Comparison of ENCODE assay signal across 15 mouse cellular contexts in genomic region chr4:43633736-43634135, GRCm38 (mm10). TPM values are rescaled to one million over a fixed set of nuclear protein-coding genes. Genes with fewer than 3 reads are reported as not detected.
A peak's percentile ranks its signal among the peaks of the same experiment; 100 is the strongest.
DNase-seq lines count a peak whose midpoint lies in the region; ATAC-seq lines count a peak whose summit lies in the region.
"Had no signal": no experiment of that assay in that cellular context is flagged by ENCODE, and none has a peak within 500 bp of the region (broad histone marks: within the 10 kb centered on the region; RNA-seq: fewer than 3 reads in every experiment).

No protein-coding gene starts in this region.

- DNase-seq in adrenal gland, adult (ENCODE audit: inconsistent age in 2 of 2, low spot score in 1 of 2), result peak; percentile 18 to 50
- no peak for DNase-seq in adrenal gland, postnatal 14 days
- peak; percentile 45 for DNase-seq in intestine, embryonic 14.5 days (ENCODE audit: low spot score)
- DNase-seq in neural tube, embryonic 11.5 days (ENCODE audit: low spot score), result no peak
- DNase-seq in gastrocnemius, adult 18-20 months (ENCODE audit: low spot score), result no peak
- no peak for DNase-seq in frontal cortex, postnatal 14 days (ENCODE audit: low spot score in 2 of 2)
- DNase-seq: adrenal gland, postnatal 10 days; kidney, adult 9 months; thymus, adult 2 months had no signal

- no peak for ATAC-seq in intestine, embryonic 14.5 days (replicated peaks; ENCODE audit: low FRiP score, low TSS enrichment, low read depth)
- no peak for ATAC-seq in intestine, embryonic 16.5 days
- no peak for ATAC-seq in limb, embryonic 12.5 days (ENCODE audit: insufficient number of reproducible peaks, insufficient read depth, low FRiP score, low TSS enrichment, low read depth)
- ATAC-seq in neural tube, embryonic 11.5 days (ENCODE audit: insufficient read depth, low FRiP score, low TSS enrichment), result no peak

- no peak overlapping the region for H3K4me3 ChIP-seq in intestine, embryonic 14.5 days (ENCODE audit: low read depth, low read length)
- H3K4me3 ChIP-seq in intestine, embryonic 16.5 days (ENCODE audit: low read length), result no peak overlapping the region
- H3K4me3 ChIP-seq in limb, embryonic 12.5 days (replicated peaks), result no peak overlapping the region
- no peak overlapping the region for H3K4me3 ChIP-seq in neural tube, embryonic 11.5 days (ENCODE audit: low read depth, low read length)

- H3K27me3 ChIP-seq in intestine, embryonic 14.5 days (replicated peaks; ENCODE audit: control insufficient read depth, insufficient read depth, low read length), result no peaks in the 10 kb centered on the region
- H3K27me3 ChIP-seq in intestine, embryonic 16.5 days (replicated peaks; ENCODE audit: control insufficient read depth, insufficient read depth, low read length), result 0 out of 2 replicates have a peak, but pooled peaks cover 3% of the 10 kb centered on the region
- H3K27me3 ChIP-seq in limb, embryonic 12.5 days, result peaks cover 19% of the 10 kb centered on the region
- 0 out of 2 replicates have a peak, but pooled peaks cover 2% of the 10 kb centered on the region for H3K27me3 ChIP-seq in neural tube, embryonic 11.5 days (ENCODE audit: control insufficient read depth, insufficient read depth, low read length)

- H3K9ac ChIP-seq in intestine, embryonic 14.5 days (ENCODE audit: low read length), result no peak overlapping the region
- no peak overlapping the region for H3K9ac ChIP-seq in intestine, embryonic 16.5 days (ENCODE audit: low read depth, low read length)
- H3K9ac ChIP-seq in limb, embryonic 12.5 days (replicated peaks), result no peak overlapping the region
- no peak overlapping the region for H3K9ac ChIP-seq in neural tube, embryonic 11.5 days (ENCODE audit: low read length)

- no peak overlapping the region for H3K4me2 ChIP-seq in intestine, embryonic 14.5 days (ENCODE audit: low read length)
- no peak overlapping the region for H3K4me2 ChIP-seq in intestine, embryonic 16.5 days (ENCODE audit: low read depth, low read length)
- H3K4me2 ChIP-seq in limb, embryonic 12.5 days, result peak overlapping the region; percentile 88; the same call in 1 of the 2 replicates
- H3K4me2 ChIP-seq in neural tube, embryonic 11.5 days (ENCODE audit: low read depth), result peak overlapping the region; percentile 90

- no peaks in the 10 kb centered on the region for H3K9me3 ChIP-seq in intestine, embryonic 14.5 days (ENCODE audit: control insufficient read depth, low read length)
- no peaks in the 10 kb centered on the region for H3K9me3 ChIP-seq in intestine, embryonic 16.5 days (ENCODE audit: control insufficient read depth, low read length)
- no peaks in the 10 kb centered on the region for H3K9me3 ChIP-seq in limb, embryonic 12.5 days
- H3K9me3 ChIP-seq in neural tube, embryonic 11.5 days (ENCODE audit: control insufficient read depth, low read length), result no peaks in the 10 kb centered on the region

- peaks cover 24% of the 10 kb centered on the region for H3K4me1 ChIP-seq in intestine, embryonic 14.5 days (replicated peaks; ENCODE audit: control insufficient read depth, insufficient read depth, low read length)
- peaks cover 9% of the 10 kb centered on the region for H3K4me1 ChIP-seq in intestine, embryonic 16.5 days (ENCODE audit: control insufficient read depth, insufficient read depth, low read length)
- H3K4me1 ChIP-seq in limb, embryonic 12.5 days (replicated peaks), result peaks cover 35% of the 10 kb centered on the region
- peaks cover 16% of the 10 kb centered on the region for H3K4me1 ChIP-seq in neural tube, embryonic 11.5 days (ENCODE audit: control insufficient read depth, insufficient read depth, low read length)

- no peaks in the 10 kb centered on the region for H3K36me3 ChIP-seq in intestine, embryonic 14.5 days (ENCODE audit: control insufficient read depth, insufficient read depth, low read length)
- H3K36me3 ChIP-seq in intestine, embryonic 16.5 days (ENCODE audit: control insufficient read depth, insufficient read depth, low read length), result no peaks in the 10 kb centered on the region
- H3K36me3 ChIP-seq in limb, embryonic 12.5 days, result no peaks in the 10 kb centered on the region
- H3K36me3 ChIP-seq in neural tube, embryonic 11.5 days (ENCODE audit: control insufficient read depth, insufficient read depth, low read length), result no peaks in the 10 kb centered on the region

- no peak overlapping the region for H3K27ac ChIP-seq in intestine, embryonic 14.5 days (ENCODE audit: low read depth)
- no peak overlapping the region for H3K27ac ChIP-seq in intestine, embryonic 16.5 days (ENCODE audit: low read length)
- H3K27ac ChIP-seq in limb, embryonic 12.5 days, result no peak overlapping the region
- no peak overlapping the region for H3K27ac ChIP-seq in neural tube, embryonic 11.5 days (ENCODE audit: low read depth, low read length)

- WGBS in intestine, embryonic 14.5 days, result 96% methylated on average over 2 of the region's 2 CpGs
- 90% methylated on average over 2 of the region's 2 CpGs for WGBS in intestine, embryonic 16.5 days
- 93% methylated on average over 2 of the region's 2 CpGs for WGBS in limb, embryonic 12.5 days
- 93% methylated on average over 2 of the region's 2 CpGs for whole genome bisulfite sequencing in neural tube, embryonic 11.5 days

RNA-seq across cellular contexts. Expression of gene Npr2, which starts 2.0 kb away (rescaled TPM):
- total RNA-seq in adrenal gland, postnatal 14 days (2021), result 36.4 and 43.9 TPM in 2 replicates
- 11.1 and 12.1 TPM in 2 replicates for polyA plus RNA-seq in intestine, embryonic 14.5 days (2014; fragmentation: Nextera tagmentation; extraction: Ambion mirVana)
- 4.9 and 6.2 TPM in 2 replicates for polyA plus RNA-seq in intestine, embryonic 16.5 days (2015; fragmentation: Nextera tagmentation; extraction: Ambion mirVana)
- 14.4 and 17.9 TPM in 2 replicates for polyA plus RNA-seq in limb, embryonic 12.5 days (2016; fragmentation: Nextera tagmentation; extraction: Ambion mirVana)
- 29.0 and 37.4 TPM in 2 replicates for polyA plus RNA-seq in neural tube, embryonic 11.5 days (2014; fragmentation: Nextera tagmentation; extraction: Ambion mirVana)
- total RNA-seq in gastrocnemius, adult 18-20 months (2021), result 10 to 100 TPM; 35.2 to 38.7 TPM

RNA-seq across cellular contexts. Expression of gene Spag8, which starts 19.7 kb away (rescaled TPM):
- 0.93 and 1.1 TPM in 2 replicates for total RNA-seq in adrenal gland, postnatal 14 days (2021)
- 0.74 and 1.2 TPM in 2 replicates for polyA plus RNA-seq in intestine, embryonic 14.5 days (2014; fragmentation: Nextera tagmentation; extraction: Ambion mirVana)
- 0.60 and 1.3 TPM in 2 replicates for polyA plus RNA-seq in intestine, embryonic 16.5 days (2015; fragmentation: Nextera tagmentation; extraction: Ambion mirVana)
- polyA plus RNA-seq in limb, embryonic 12.5 days (2016; fragmentation: Nextera tagmentation; extraction: Ambion mirVana), result 0.95 and 0.99 TPM in 2 replicates
- polyA plus RNA-seq in neural tube, embryonic 11.5 days (2014; fragmentation: Nextera tagmentation; extraction: Ambion mirVana), result 0.89 and 1.1 TPM in 2 replicates
- not detected for total RNA-seq in gastrocnemius, adult 18-20 months (2021)
- total RNA-seq: common myeloid progenitor, adult 5-6 weeks; gastrocnemius, postnatal 36 days; heart, postnatal 36 days had no signal

RNA-seq across cellular contexts. Expression of gene Hint2, which starts 22.5 kb away (rescaled TPM):
- 91.7 and 99.5 TPM in 2 replicates for total RNA-seq in adrenal gland, postnatal 14 days (2021)
- polyA plus RNA-seq in intestine, embryonic 14.5 days (2014; fragmentation: Nextera tagmentation; extraction: Ambion mirVana), result 113 and 115 TPM in 2 replicates
- 187 and 208 TPM in 2 replicates for polyA plus RNA-seq in intestine, embryonic 16.5 days (2015; fragmentation: Nextera tagmentation; extraction: Ambion mirVana)
- 78.7 and 87.6 TPM in 2 replicates for polyA plus RNA-seq in limb, embryonic 12.5 days (2016; fragmentation: Nextera tagmentation; extraction: Ambion mirVana)
- 63.8 and 65.4 TPM in 2 replicates for polyA plus RNA-seq in neural tube, embryonic 11.5 days (2014; fragmentation: Nextera tagmentation; extraction: Ambion mirVana)
- 10 to 100 TPM; 37.4 to 44.9 TPM for total RNA-seq in gastrocnemius, adult 18-20 months (2021)

RNA-seq across cellular contexts. Expression of gene Tmem8b, which starts 35.0 kb away (rescaled TPM):
- total RNA-seq in adrenal gland, postnatal 14 days (2021), result 7.2 and 9.9 TPM in 2 replicates
- polyA plus RNA-seq in intestine, embryonic 14.5 days (2014; fragmentation: Nextera tagmentation; extraction: Ambion mirVana), result 4.2 TPM in 2 replicates
- polyA plus RNA-seq in intestine, embryonic 16.5 days (2015; fragmentation: Nextera tagmentation; extraction: Ambion mirVana), result 3.3 and 3.4 TPM in 2 replicates
- polyA plus RNA-seq in limb, embryonic 12.5 days (2016; fragmentation: Nextera tagmentation; extraction: Ambion mirVana), result 5.6 and 6.6 TPM in 2 replicates
- 5.4 and 5.7 TPM in 2 replicates for polyA plus RNA-seq in neural tube, embryonic 11.5 days (2014; fragmentation: Nextera tagmentation; extraction: Ambion mirVana)
- total RNA-seq in gastrocnemius, adult 18-20 months (2021), result 10 to 100 TPM; 10.9 to 12.7 TPM

RNA-seq across cellular contexts. Expression of gene Fam221b, which starts 35.2 kb away (rescaled TPM):
- total RNA-seq in adrenal gland, postnatal 14 days (2021), result 0.30 TPM in 1 of 2 replicates, not detected in the other
- 2.9 and 3.9 TPM in 2 replicates for polyA plus RNA-seq in intestine, embryonic 14.5 days (2014; fragmentation: Nextera tagmentation; extraction: Ambion mirVana)
- 1.6 and 2.2 TPM in 2 replicates for polyA plus RNA-seq in intestine, embryonic 16.5 days (2015; fragmentation: Nextera tagmentation; extraction: Ambion mirVana)
- polyA plus RNA-seq in limb, embryonic 12.5 days (2016; fragmentation: Nextera tagmentation; extraction: Ambion mirVana), result 2.8 and 3.6 TPM in 2 replicates
- 2.4 and 3.4 TPM in 2 replicates for polyA plus RNA-seq in neural tube, embryonic 11.5 days (2014; fragmentation: Nextera tagmentation; extraction: Ambion mirVana)
- total RNA-seq in gastrocnemius, adult 18-20 months (2021), result under 1 TPM; 0.09 to 0.16 TPM
- polyA plus RNA-seq: spleen, adult 2 months had no signal

Comparison
In these comparisons a context has a peak if more than half of its experiments do, and no peak if none do; other contexts are left out.
1. DNase-seq: peak in adrenal gland, adult (2 of 2) and intestine, embryonic 14.5 days (single experiment); none in adrenal gland, postnatal 14 days (single experiment), neural tube, embryonic 11.5 days (single experiment), gastrocnemius, adult 18-20 months (single experiment) and frontal cortex, postnatal 14 days (0 of 2).
2. H3K4me2 ChIP-seq: peak in limb, embryonic 12.5 days (single experiment) and neural tube, embryonic 11.5 days (single experiment); none in intestine, embryonic 14.5 days (single experiment) and intestine, embryonic 16.5 days (single experiment).